Mouse (Mus musculus) mature B cell (primary cell): ENCODE data around the gene Ubr2.

Experiments used
- in situ Hi-C: fragments of 300-500 bp; cut with MboI; formaldehyde crosslinking; loops from 2 replicates; pipeline ENCODE4 v1.14.3; 2019

The Ubr2 gene

DNA sequence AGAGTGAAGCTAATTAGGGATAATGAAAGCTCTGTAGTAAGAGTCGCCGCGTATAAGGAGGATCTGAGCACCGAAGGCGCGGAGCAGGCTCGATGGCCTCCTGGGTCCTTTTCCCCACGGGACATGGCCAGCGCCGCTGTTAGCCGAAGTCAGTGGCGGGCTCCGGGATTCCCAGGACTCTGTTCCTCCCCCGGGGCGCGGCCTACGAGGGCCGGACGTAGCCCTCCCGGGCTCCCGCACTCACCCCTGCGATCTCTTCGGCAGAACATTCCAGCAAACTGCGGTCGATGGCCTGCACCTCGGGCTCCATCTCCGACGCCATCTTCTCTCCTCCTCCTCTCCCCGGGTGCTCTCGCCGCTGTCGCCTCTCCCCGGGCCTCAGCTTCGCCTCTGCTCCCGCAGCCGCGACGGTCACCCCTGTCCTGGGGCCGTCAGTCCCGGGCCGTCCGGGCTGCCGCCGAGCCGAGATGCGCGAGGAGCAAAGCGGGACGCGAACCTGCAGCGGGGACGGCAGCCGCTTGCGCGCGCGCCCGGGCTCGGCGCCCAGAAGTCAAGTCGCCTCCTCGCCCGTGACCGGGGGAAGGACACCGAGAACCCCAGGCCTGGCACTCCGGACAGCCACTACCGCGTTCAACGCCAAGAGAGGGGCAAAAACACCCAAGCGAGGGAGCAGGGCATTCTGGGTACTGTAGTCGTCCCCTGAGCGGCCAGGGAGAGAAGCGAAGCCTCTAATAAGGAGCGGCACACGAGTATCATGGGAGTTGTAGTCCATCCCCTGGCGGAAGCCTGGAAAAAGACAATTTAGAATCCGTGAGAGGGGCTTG is at the start of gene Ubr2:
Gene Ubr2, minus strand, starts transcription at position 659 of the 824 bp plus-strand sequence.
- in situ Hi-C loops: no loop called here

DNA sequence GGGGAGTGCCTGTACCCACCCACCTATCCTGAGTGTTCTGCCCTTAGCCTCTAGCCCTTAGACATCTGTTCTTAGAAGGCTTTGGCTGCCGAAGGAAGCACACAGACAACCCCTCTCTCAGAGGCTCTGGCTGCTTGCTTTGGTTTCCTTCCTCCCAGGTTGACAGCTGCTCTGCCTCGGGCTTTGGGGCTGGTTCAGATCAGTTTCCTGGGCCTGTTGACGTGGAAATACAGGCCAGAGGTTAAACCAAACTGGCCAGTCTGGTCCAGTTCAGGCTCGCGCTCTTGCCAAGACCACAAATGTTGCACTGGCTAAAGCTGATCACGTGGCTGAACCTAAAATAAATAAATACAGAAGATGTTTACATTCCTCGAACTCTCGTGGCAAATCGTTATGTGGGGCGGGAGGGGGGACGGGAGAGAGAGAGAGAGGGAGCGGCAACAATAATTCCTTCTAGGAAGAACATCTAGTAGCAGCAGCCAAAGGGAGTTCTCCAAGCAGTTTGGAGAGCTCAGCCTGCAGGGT is 49.5 kb upstream of the Ubr2 start:
- in situ Hi-C loops: no loop called here

DNA sequence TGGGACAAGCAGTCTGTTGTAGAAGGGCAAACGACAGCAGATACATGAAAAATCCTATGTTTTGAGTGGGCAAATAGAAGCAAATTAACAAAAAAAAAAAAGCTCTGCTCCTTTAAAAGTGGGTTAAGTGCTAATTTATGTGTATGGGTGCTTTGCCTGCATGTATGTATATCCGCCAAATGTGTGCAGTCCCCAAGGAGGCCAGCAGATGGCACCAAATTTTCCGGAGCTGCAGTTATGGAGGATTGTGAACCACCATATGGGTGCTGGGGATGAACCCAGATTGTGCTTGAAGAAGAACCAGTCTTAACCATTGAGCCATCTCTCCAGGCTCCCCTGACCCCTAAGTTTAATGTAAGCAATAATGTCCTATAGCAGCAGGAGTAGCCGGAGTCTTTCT is 47.6 kb upstream of the Ubr2 start:
- in situ Hi-C loops: no loop called here

DNA sequence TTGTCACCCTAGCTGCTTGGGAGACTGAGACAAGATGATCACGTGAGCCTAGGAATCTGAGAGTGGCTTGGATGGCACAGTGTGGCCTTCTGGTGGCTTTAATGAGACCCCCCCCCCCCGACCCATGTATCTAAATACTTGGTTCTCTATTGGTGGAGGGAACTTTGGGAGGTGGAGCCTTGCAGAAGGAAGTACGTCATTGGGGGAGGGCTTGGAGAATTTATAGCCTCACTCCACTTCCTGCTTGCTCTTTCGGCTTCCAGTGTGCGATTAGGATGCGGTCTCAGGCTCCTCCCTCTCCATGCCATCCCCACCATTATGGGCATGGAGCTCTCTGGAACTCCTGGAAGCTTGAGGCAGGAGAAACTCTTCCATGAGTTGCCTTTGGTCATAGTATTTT is 46.1 kb upstream of the Ubr2 start:
- in situ Hi-C loops: no loop called here

DNA sequence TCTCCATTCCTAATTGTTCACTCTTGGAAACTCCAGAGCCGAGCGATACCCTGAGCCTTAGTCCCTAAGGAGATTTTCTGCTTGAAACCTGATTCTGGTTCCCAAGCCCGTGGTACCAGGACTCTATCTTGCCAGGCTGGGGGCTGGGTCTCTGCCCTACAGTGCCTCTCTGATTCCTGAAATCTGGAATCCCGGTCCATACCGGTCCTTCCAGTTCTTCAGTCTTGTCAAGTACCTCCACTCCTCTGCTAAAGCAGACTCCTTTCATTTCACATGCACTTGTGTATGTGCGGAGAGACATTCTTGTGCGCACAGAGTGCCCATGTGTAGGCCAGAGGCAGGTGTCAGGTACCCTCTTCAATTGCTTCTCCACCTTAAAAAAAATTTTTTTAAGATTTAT is 44.8 kb upstream of the Ubr2 start:
- in situ Hi-C loops: no loop called here

DNA sequence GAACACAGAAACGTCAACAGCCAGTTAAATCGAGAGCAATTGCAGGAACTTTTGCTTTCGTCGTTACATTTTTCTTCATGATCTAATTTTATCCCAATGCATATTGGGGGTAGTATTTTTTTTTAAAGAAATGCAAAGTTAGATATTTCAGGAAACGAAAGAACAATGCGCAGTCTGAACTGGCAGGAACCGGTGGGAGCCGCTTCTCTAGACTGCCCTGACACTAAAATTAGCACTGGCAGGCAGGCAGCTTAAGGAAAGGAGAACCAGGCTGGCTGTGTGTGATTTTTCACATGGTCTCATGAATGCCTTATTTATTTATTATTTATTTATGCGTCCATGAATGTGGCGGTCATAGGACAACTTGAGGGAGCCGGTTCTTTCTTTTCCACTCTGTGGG is 44.3 kb upstream of the Ubr2 start:
- in situ Hi-C loops: no loop called here

DNA sequence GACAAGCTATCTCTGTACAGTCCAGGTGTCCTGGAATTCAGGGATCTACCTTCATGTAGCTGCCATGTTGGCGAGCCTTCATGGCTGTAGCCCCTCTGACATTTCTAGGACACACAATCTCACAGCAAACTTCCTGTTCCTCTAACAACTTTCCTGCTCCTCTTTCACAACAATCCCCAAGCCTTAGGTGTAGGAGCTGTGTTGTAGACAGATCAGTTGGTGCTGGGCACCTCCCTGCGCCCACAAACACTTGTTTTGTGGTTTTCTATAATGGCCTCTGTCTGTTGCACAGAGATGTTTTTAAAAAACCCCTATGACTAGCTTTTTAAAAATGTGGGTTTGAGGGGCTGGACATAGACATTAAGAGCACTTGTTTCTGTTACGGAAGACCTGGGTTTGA is 40.3 kb upstream of the Ubr2 start:
- in situ Hi-C loops: no loop called here

DNA sequence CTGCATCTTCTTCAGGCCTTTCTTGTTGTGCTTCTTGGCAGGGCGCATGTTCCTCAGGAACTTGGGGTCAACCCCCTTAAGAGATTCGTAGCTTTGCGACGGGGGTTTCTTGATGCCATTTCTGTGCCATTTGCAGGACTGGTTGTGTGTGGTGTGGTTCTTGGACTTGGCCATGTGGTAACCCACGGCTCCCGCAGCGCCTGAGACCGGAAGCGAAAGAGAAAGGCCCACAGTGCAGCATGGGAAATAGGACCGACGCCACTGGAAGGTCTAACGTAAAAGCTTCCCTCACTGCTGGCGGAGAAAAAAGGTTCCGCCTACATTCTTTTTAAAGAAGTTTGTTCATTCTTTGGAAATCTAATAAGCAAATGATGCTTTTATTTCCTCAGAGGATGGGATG is 32.5 kb upstream of the Ubr2 start:
- in situ Hi-C loops: no loop called here

DNA sequence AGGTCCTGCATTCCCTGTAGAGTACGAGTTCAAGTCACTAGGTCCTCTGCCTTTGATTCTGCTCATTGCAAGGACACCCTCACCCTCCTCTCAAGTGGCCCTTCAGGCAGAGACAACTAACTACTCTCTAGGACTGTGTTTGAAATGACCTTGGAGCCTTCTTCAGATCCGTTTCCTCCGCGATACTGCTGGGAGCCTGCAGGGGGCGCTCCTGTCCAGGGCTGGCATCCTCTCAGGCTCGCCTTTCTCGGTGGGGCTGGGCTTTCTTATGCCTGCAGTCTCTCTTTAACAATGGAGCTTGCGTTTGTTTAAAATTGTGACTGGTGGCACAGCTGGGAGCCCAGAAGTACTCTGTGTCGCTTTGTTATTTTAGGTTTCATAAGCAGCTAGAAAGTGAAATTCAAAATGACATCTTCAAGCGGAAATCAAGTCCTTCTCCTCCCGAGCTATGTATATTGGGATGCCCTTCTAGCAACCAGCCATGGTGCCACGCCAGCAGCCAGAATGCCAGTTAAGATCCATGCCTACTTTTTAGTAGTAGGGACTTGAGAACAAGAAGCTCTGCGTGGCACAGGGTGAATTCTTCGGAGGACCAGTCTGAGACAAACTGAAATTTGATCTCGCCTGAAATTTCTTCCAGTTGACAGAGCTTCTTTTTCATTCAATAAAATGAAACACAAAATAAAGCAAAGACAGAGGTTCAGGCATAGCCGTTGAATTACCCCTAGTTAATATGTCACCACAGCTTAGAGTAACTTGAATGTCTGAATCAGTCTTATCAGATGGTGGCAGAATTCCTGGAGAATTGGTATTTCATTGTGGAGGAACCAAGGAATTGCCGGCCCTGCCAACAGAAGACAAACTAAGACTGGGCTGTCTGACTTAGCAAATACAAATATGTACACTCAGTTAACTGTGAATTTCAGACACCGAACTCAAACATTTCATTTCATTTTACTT is 28.8 kb upstream of the Ubr2 start:
- in situ Hi-C loops: no loop called here

DNA sequence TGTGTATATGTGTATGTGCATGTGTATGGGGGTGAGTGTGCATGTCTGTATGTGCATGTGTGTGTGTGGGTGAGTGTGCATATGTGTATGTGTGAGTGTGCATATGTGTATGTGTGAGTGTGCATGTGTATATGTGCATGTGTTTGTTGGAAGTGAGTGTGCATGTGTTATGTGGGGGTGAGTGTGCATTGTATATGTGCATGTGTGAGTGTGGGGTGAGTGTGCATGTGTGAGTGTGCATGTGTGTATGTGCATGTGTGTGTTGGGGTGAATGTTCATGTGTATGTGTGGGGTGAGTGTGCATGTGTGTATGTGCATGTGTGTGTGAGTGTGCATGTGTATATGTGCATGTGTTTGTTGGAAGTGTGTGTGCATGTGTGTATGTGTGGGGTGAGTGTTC is 24.2 kb upstream of the Ubr2 start:
- in situ Hi-C loops: no loop called here

DNA sequence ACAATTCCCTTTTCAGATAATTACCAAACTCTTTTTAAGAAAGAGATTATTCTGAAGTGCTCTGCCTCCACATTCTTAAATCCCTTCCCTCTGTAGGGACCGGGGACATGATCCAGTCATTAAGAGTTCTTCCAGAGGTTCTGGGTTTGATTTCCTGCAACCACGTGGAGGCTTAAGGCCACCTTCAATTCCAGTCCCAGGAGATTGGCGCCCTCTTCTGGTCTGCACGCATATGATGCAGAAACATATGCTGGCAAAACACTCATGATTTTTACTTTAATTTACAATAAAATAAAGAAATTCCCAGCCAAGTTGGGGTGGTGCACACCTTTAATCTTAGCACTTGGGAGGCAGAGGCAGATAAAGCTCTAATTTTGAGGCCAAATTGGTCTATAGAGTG is 23.3 kb upstream of the Ubr2 start:
- in situ Hi-C loops: no loop called here

DNA sequence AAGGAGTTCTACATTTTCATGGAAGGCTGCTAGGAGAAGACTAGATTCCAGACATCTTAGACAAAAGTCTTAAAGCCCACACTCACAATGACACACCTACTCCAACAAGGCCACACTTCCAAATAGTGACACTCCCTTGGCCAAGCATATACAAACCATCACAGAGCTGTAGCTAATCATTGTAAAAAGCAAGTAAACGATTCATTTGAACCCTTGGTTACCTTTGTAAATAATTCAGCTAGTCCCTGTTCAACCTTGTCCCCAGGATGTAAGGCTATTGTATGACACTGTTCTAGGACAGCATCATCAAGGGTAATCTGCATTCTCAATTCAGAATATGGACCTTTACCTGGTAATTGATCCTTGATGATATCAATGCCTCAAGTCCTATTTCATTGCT is 14.4 kb upstream of the Ubr2 start:
- in situ Hi-C loops: no loop called here

DNA sequence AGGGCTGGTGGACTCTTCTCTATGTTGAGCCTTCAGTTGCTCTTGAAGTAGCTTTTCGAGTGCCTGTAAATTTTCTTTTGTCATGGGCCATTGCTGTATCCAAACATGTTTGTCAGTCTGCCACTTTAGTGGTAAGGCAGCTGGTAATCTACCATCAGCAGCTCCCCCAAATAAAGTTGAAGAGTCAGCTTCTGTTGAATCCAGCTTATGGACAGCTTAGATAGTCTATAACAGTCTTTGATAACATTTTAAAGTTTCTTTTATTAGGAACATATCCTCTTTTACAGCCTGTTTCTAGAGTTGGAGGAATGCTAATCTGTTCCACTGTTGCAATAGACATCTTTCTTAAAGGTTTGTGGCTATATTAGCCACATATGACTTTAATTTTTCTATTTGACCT is 13.0 kb upstream of the Ubr2 start:
- in situ Hi-C loops: no loop called here

DNA sequence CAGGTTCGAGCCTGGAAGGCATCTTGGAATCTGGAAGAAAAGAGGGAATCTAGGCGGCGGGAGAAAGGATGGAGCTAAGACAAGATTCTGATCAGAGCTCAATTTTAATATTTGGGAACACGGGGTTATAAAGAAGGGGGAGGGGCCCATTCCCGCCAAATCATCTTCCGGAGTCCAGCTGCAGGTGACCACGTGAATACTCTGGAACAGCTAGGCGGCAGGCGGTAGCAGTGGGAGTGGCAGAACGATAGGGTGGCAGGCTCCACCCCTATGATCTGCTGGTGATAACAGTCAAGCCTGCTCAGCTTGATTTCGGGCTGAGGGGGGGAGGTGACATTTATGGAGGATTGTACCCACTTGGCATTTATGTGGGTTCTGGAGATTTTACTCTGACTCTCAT is 2.5 kb upstream of the Ubr2 start:
- in situ Hi-C loops: no loop called here

DNA sequence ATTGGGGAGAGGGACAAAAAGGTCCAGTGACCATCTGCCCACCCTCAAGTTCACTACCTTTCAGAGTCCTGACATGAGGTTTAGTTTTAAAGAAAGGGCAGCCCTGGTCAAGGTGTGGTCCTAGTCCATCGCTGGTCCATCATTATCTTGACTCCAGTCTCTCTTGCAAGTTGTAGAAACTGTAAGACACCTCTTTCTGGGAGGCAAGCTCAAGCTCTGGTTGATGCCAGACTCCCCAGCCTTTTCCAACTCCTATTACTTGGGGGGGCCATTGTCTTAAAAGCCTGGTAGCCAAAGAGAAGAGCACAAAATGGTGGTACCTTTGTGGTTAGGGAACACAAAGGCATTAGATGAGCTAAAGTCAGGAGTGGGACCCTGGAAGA is 1.3 kb upstream of the Ubr2 start:
- in situ Hi-C loops: no loop called here

DNA sequence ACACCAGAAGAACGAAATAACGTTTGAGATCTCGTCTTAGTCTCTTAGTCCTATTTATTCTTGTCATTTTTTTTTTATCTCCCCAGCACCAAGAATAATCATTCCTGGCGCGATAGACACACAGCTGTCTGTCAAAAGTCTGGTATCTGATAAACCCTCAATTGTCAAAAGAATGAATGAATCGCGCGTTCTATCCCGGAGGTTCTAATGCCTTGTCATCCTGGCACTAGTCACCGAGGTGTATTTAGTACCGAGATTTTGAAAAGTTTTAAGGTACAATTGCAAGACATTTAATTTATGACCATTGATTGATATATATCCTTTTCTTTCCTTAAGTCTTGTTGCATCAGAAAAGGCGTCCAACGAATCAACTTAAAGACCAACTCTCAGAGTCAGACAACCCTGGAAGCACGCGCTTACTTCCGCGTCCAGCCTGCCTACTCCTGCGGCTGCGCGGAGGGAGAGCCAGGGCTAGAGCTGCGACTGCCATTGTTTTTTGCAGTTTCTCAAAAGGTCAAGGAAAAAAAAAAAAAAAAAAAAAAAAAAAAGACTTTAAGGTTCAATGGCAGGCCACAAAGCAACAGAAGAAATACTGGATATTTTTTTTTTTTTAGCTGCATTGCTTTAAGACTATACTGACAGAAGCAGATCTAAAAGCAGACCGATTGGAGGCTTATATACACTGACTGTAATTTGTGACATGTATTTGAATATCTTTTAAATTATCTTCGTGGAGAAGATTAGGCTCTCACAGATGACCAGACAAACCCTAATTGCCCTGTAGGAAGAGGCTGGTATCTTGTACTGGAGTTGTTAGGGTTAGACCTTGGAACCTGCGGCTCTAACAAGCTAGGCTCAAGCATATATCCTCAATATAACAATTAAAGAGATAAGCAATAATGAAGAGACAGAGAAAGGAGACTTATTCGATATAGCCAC is 635 bp upstream of the Ubr2 start:
- in situ Hi-C loops: no loop called here

DNA sequence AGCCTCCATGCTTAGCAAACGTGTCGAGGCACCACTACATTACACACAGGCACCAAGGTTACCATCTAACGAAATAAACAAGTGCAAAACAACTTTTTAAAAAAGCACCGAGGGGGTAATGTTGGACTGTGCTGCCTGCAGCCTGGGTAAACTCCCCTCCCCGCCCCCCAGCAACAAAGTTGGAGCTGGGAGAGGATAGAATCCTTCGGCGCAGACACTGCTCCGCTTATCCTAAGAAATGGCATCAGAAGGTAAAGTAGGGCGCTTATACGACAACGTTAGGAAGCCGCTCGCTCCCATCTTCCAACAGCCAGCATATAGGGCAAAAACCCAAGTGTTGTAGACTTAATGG is 834 bp downstream of the Ubr2 start:
- in situ Hi-C loops: no loop called here

DNA sequence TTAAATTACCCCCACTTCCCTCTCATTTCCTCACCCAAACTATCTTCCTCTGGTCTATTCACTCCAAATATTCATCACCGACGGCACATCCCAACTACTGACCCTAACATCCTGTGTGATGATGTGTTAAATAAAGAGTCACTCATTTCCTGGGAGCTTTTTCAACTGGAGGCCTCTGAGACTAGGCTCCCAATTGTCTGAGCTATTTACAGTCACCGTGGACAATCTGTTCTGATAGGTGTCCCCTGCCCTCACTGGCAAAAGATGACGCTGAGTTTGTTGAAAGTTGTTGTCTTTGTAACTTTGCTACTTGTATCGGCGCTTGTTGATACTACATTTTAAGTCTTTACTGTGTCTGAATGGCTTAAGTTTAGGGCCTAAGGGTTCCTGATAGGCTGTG is 1.3 kb downstream of the Ubr2 start:
- in situ Hi-C loops: no loop called here

DNA sequence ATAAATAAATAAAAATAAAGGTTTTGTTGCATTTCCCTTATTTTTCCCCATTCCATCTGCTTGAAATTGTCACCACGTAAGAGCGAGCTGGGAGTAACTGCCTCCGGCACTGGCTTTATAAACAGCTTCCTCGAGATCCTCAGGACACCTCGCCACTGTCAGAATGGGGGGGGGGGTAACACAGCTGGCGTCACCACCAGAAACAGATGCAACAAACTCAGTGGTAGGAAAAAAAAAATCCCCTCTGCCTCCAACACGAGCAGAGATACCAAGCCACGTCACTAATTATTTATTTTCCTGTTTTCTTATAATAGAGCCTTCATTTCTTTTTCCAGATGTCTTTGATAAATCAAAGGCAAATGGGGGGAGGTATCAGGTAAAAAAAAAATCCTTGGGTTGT is 1.9 kb downstream of the Ubr2 start:
- in situ Hi-C loops: no loop called here

DNA sequence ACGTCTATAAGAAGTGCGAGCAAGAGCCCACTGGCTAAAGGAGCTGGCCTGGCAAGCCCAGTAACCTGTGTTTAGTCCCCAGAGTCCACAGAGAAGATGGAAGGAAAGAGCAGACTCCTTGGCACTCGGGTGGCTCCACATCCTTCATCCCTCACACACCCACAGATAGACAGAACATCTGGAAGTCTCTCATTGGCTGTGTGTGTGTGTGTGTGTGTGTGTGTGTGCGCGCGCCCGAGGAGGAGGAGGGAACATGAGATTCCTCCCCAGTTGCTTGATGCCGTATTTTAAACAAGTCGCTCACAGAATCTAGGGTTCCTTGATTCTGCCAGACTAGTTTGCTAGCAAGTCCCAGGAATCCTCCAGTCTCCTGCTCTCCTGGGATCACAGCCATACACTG is 3.6 kb downstream of the Ubr2 start:
- in situ Hi-C loops: no loop called here

DNA sequence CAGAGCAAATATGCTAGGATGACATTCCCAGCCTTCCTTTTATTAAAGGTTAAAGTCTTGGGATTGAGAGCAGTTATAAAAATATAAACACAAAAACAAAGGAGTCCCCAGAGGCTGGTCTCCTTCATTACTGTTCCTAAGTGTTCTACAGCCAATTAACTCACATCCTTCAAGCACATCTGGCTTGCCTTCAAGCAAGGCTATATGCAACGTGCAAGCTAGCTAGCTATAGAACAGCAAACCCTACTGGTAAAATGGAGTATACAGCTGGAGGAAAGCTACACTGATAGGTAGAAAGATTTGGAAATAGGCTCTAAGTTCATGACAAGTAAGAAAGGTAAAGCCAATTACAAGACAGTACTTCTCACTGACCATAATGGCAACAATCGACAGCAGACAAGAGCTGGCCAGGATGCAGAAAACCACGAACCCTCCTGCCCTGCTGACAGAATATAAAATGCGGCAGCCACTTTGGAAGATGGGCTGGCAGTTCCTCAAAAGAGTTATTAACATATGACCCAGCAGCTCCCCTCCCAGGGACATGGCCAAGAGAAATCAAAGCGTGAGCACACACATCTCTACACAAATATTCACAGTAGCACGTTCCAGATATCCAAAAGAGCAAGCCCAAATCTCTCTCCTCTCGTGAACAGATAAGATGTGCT is 4.5 kb downstream of the Ubr2 start:
- in situ Hi-C loops: no loop called here
